Mouse (Mus musculus): ENCODE data around the gene Cfap157.

DNA sequence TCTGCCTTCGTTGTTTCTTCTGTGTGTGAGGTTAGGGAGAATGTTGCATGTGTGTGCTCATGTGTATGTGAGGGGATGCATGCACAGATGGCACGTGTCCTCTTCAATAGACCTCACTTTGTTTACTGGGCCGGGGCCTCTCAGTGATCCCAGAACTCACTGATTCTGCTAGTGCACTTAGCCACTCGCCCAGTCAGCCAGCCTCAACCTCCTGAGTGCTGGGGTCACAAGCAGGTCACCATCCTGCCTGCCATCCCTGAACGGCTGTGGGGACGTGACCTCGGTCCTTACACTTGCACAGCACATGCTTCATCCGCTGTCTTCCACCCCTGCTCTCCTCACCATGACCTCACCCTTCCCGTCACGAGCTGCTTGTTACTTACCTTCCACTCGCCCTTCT is 38.9 kb upstream of the Cfap157 start:
- TF ChIP-seq CTCF (IDR thresholded peaks at IDR 0.05; ENCODE audit: borderline replicate concordance, insufficient read depth, low read depth, low read length) (no peak), POLR2A (IDR thresholded peaks at IDR 0.05; ENCODE audit: borderline replicate concordance, insufficient read depth, low read length) (no peak)
